ENCODE assay signal across 8 mouse cellular contexts in genomic region chr19:5040862-5041523, GRCm38 (mm10). TPM values are rescaled to one million over a fixed set of nuclear protein-coding genes. Genes with fewer than 3 reads are reported as not detected.
DNase-seq lines count a peak whose midpoint lies in the region; ATAC-seq and TF ChIP-seq lines count a peak whose summit lies in the region.

Brms1 (plus strand) TSS chr19:5041354.

- H3K27ac ChIP-seq in embryonic facial prominence, embryonic 12.5 days: peak within 1 kb of the TSS; percentile 36; the same call in 1 of the 2 replicates
- peak within 1 kb of the TSS; percentile 36; the same call in 1 of the 2 replicates for H3K27ac ChIP-seq in kidney, adult 2 months (ENCODE audit: insufficient read depth, low read depth, low read length)
- no peak within 1 kb of the TSS; the same call in 1 of the 2 replicates for H3K27ac ChIP-seq in limb, embryonic 11.5 days (replicated peaks; ENCODE audit: low read depth, low read length)
- peak within 1 kb of the TSS; percentile 77 for H3K27ac ChIP-seq in midbrain, embryonic 13.5 days
- peak within 1 kb of the TSS; percentile 78 for H3K27ac ChIP-seq in small intestine, adult 2 months (ENCODE audit: insufficient read depth, low read depth, low read length)

- DNase-seq in 3134 (ENCODE audit: extremely low read depth, insufficient read length, low spot score): peak; percentile 86
- DNase-seq in adrenal gland, postnatal 36 days: peak; percentile 95
- peak; percentile 94 to 95 for DNase-seq in heart, adult 18-20 months
- DNase-seq in kidney, adult 2 months: peak; percentile 96
- peak; percentile 96 for DNase-seq in limb, embryonic 11.5 days (ENCODE audit: low spot score)

- peak; percentile 71 for ATAC-seq in embryonic facial prominence, embryonic 12.5 days (ENCODE audit: insufficient number of reproducible peaks, insufficient read depth, low FRiP score, low TSS enrichment)
- peak; percentile 44; the same call in 1 of the 2 replicates for ATAC-seq in limb, embryonic 11.5 days (ENCODE audit: insufficient number of reproducible peaks, low FRiP score, low TSS enrichment, low read depth)
- peak; percentile 79 for ATAC-seq in midbrain, embryonic 13.5 days

- no peaks in the 10 kb centered on the region for H3K27me3 ChIP-seq in embryonic facial prominence, embryonic 12.5 days
- H3K27me3 ChIP-seq in kidney, adult 2 months (replicated peaks; ENCODE audit: control insufficient read depth, insufficient read depth, low read length): no peaks in the 10 kb centered on the region
- no peaks in the 10 kb centered on the region for H3K27me3 ChIP-seq in limb, embryonic 11.5 days (ENCODE audit: control insufficient read depth, insufficient read depth, low read length)
- H3K27me3 ChIP-seq in midbrain, embryonic 13.5 days: no peaks in the 10 kb centered on the region
- H3K27me3 ChIP-seq in small intestine, adult 2 months (ENCODE audit: control insufficient read depth, insufficient read depth, low read length): no peaks in the 10 kb centered on the region

- peak within 1 kb of the TSS; percentile 91 for H3K4me3 ChIP-seq in embryonic facial prominence, embryonic 12.5 days
- H3K4me3 ChIP-seq in kidney, adult 2 months (ENCODE audit: insufficient read depth, low read depth, low read length): peak within 1 kb of the TSS; percentile 66
- peak within 1 kb of the TSS; percentile 91 for H3K4me3 ChIP-seq in limb, embryonic 11.5 days (ENCODE audit: low read depth, low read length)
- peak within 1 kb of the TSS; percentile 81 for H3K4me3 ChIP-seq in midbrain, embryonic 13.5 days (replicated peaks)
- H3K4me3 ChIP-seq in small intestine, adult 2 months (ENCODE audit: low read depth, low read length): peak within 1 kb of the TSS; percentile 88

- peaks cover 35% of the 10 kb centered on the region for H3K4me1 ChIP-seq in embryonic facial prominence, embryonic 12.5 days
- H3K4me1 ChIP-seq in kidney, adult 2 months (ENCODE audit: control insufficient read depth, insufficient read depth, low read length): peaks cover 13% of the 10 kb centered on the region
- peaks cover 21% of the 10 kb centered on the region; the same call in 1 of the 2 replicates for H3K4me1 ChIP-seq in limb, embryonic 11.5 days (ENCODE audit: control insufficient read depth, insufficient read depth, low read length)
- H3K4me1 ChIP-seq in midbrain, embryonic 13.5 days (replicated peaks): peaks cover 36% of the 10 kb centered on the region
- peaks cover 10% of the 10 kb centered on the region for H3K4me1 ChIP-seq in small intestine, adult 2 months (ENCODE audit: control insufficient read depth, insufficient read depth, insufficient read length, low read length)

- peaks cover 9% of the 10 kb centered on the region for H3K36me3 ChIP-seq in embryonic facial prominence, embryonic 12.5 days
- H3K36me3 ChIP-seq in kidney, adult 2 months (ENCODE audit: control insufficient read depth, insufficient read depth, low read length): no peaks in the 10 kb centered on the region
- no peaks in the 10 kb centered on the region; the same call in 1 of the 2 replicates for H3K36me3 ChIP-seq in limb, embryonic 11.5 days (ENCODE audit: control insufficient read depth, insufficient read depth, low read length)
- H3K36me3 ChIP-seq in midbrain, embryonic 13.5 days: peaks cover 20% of the 10 kb centered on the region
- peaks cover 2% of the 10 kb centered on the region; the same call in 1 of the 2 replicates for H3K36me3 ChIP-seq in small intestine, adult 2 months (ENCODE audit: control insufficient read depth, insufficient read depth, low read length)

- TF ChIP-seq CTCF in kidney, adult 2 months (conservative IDR thresholded peaks at IDR 0.05; ENCODE audit: insufficient read depth, insufficient read length, low read depth, low read length): no peak
- no peak for TF ChIP-seq CTCF in small intestine, adult 2 months (IDR thresholded peaks at IDR 0.05; ENCODE audit: extremely low read depth, insufficient read length, insufficient replicate concordance, low read depth, low read length)

- no peak for TF ChIP-seq POLR2A in kidney, adult 2 months (IDR thresholded peaks at IDR 0.05; ENCODE audit: low read depth, low read length)
- peak; percentile 81 for TF ChIP-seq POLR2A in small intestine, adult 2 months (IDR thresholded peaks at IDR 0.05; ENCODE audit: low read depth, low read length)

- peak within 1 kb of the TSS; percentile 99 for H3K4me2 ChIP-seq in embryonic facial prominence, embryonic 12.5 days (replicated peaks)
- peak within 1 kb of the TSS; percentile 99 for H3K4me2 ChIP-seq in limb, embryonic 11.5 days (ENCODE audit: low read depth, severe bottlenecking)
- H3K4me2 ChIP-seq in midbrain, embryonic 13.5 days (replicated peaks): peak within 1 kb of the TSS; percentile 98

- H3K9me3 ChIP-seq in embryonic facial prominence, embryonic 12.5 days: no peaks in the 10 kb centered on the region
- H3K9me3 ChIP-seq in limb, embryonic 11.5 days (ENCODE audit: control insufficient read depth, low read length): no peaks in the 10 kb centered on the region
- no peaks in the 10 kb centered on the region for H3K9me3 ChIP-seq in midbrain, embryonic 13.5 days

- 6% methylated on average over 40 of the region's 40 CpGs for WGBS in embryonic facial prominence, embryonic 12.5 days
- 3% methylated on average over 40 of the region's 40 CpGs for WGBS in kidney, adult 2 months
- WGBS in limb, embryonic 11.5 days: 7% methylated on average over 40 of the region's 40 CpGs
- 7% methylated on average over 40 of the region's 40 CpGs for WGBS in midbrain, embryonic 13.5 days
- 2% methylated on average over 40 of the region's 40 CpGs for WGBS in small intestine, adult 2 months

- peak within 1 kb of the TSS; percentile 94 for H3K9ac ChIP-seq in embryonic facial prominence, embryonic 12.5 days
- peak within 1 kb of the TSS; percentile 81 for H3K9ac ChIP-seq in limb, embryonic 11.5 days (ENCODE audit: low read length)
- H3K9ac ChIP-seq in midbrain, embryonic 13.5 days (replicated peaks): peak within 1 kb of the TSS; percentile 94

RNA-seq across cellular contexts. Expression of gene Brms1, which starts in this region (rescaled TPM):
- 10 to 100 TPM; 26.7 to 29.9 TPM for total RNA-seq in adrenal gland, postnatal 36 days (2021)
- 38.4 and 45.4 TPM in 2 replicates for polyA plus RNA-seq in embryonic facial prominence, embryonic 12.5 days (2016; fragmentation: Nextera tagmentation; extraction: Ambion mirVana)
- 10 to 100 TPM; 11.8 to 16.2 TPM for total RNA-seq in heart, adult 18-20 months (2021)
- 36.5 and 38.7 TPM in 2 replicates for polyA plus RNA-seq in kidney, adult 2 months (2012; rRNA removed)
- 52.6 and 61.2 TPM in 2 replicates for polyA plus RNA-seq in limb, embryonic 11.5 days (2014; fragmentation: Nextera tagmentation; extraction: Ambion mirVana)
- 52.6 and 58.9 TPM in 2 replicates for polyA plus RNA-seq in midbrain, embryonic 13.5 days (2015; fragmentation: Nextera tagmentation; extraction: Ambion mirVana)
- 22.5 and 47.0 TPM in 2 replicates for polyA plus RNA-seq in small intestine, adult 2 months (2012; rRNA removed)
